Mouse (Mus musculus): ENCODE measurements around the gene Lag3.

DNA sequence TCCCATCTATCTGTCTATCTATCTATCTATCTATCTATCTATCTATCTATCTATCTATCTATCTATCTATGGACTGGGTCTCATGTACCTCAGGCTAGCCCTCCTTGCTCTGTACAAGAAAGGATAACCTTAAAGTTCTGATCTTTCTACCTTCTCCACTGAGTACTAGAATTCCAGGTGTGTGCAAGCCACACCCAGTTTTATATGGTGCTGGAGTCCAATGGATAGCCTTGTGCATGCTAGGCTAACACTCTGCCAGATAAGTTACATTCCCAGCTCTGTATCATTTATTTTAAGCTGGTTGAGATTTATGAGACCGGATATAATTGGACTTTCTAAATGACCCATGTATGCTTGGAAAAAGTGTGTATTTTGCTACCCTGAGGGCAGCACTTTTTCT is 30.2 kb upstream of the Lag3 start:
- TF ChIP-seq CTCF (IDR thresholded peaks at IDR 0.05; ENCODE audit: control insufficient read depth, insufficient read depth, insufficient read length): no peak
- no peak for TF ChIP-seq CEBPB (IDR thresholded peaks at IDR 0.05; ENCODE audit: low read depth)
- TF ChIP-seq MAX (IDR thresholded peaks at IDR 0.05): no peak

All from C2C12 (cell line).